Mouse (Mus musculus) forebrain, postnatal 0 days (tissue): Measurements from ENCODE around the gene Ms4a14. TPM values are rescaled to one million over a fixed set of nuclear protein-coding genes. Genes with fewer than 3 reads are reported as not detected.

ENCODE experiments used
- ATAC-seq: fragments of 200-750 bp; cut with Nextera tagmentation; 2 replicates; pipeline ENCODE4 v1.8.0; 2017; ENCODE audit warnings: mild to moderate bottlenecking, moderate library complexity
- DNase-seq: peaks from one replicate; pipeline ENCODE4 v3.0.0-alpha.2; 2015
- H3K27ac ChIP-seq: fragments of 300-500 bp; sonication (generic); 2 replicates; pipeline ENCODE4 v1.5.1; 2014; ENCODE audit warnings: low read depth, mild to moderate bottlenecking, antibody characterized with exemption, low read length, moderate library complexity, mixed read lengths
- H3K27me3 ChIP-seq: fragments of 300-500 bp; sonication (generic); 2 replicates; pipeline ENCODE4 v1.6.1; 2014; ENCODE audit warnings: mild to moderate bottlenecking, low read length, mixed read lengths; ENCODE audit not compliant: insufficient read depth
- H3K36me3 ChIP-seq: fragments of 300-500 bp; sonication (generic); 2 replicates; pipeline ENCODE4 v1.6.1; 2014; ENCODE audit warnings: mild to moderate bottlenecking, moderate library complexity; ENCODE audit not compliant: insufficient read depth
- H3K4me1 ChIP-seq: fragments of 300-500 bp; sonication (generic); 2 replicates; pipeline ENCODE4 v1.6.1; 2014; ENCODE audit warnings: antibody characterized with exemption; ENCODE audit not compliant: insufficient read depth
- H3K4me2 ChIP-seq: fragments of 300-500 bp; sonication (generic); 2 replicates; pipeline ENCODE4 v1.6.1; 2014; ENCODE audit warnings: low read depth, mild to moderate bottlenecking, moderate library complexity
- H3K4me3 ChIP-seq: fragments of 300-500 bp; sonication (generic); 2 replicates; pipeline ENCODE4 v1.5.1; 2014; ENCODE audit warnings: low read depth, low read length, mixed read lengths
- H3K9ac ChIP-seq: fragments of 300-500 bp; sonication (generic); 2 replicates; pipeline ENCODE4 v1.6.1; 2014; ENCODE audit warnings: mild to moderate bottlenecking
- H3K9me3 ChIP-seq: fragments of 300-500 bp; sonication (generic); 2 replicates; pipeline ENCODE4 v1.6.1; 2016; ENCODE audit warnings: low read length
- CTCF ChIP-seq: sonication (generic); IDR thresholded peaks from 2 replicates; pipeline ENCODE4 v1.5.1; 2016; ENCODE audit warnings: antibody characterized with exemption, control low read depth, low read depth
- WGBS: fragments of 180-500 bp; shearing (Covaris S2); extraction: QIAGEN DNeasy Blood & Tissue Kit; methylation state at CpG from one replicate; pipeline ENCODE4 v1.1.7; 2014; 5-methylcytosine and 5-hydroxymethylcytosine counted together
- polyA plus RNA-seq: library from polyadenylated mRNA; unstranded; fragments of >200 nt; fragmentation: Nextera tagmentation; extraction: Ambion mirVana; gene quantifications from 2 replicates; pipeline ENCODE4 v1.2.1, GENCODE M21; 2015
- total RNA-seq: library from RNA; depleted of rRNA; stranded (reverse); fragments of >200 nt; gene quantifications from 2 replicates; pipeline ENCODE4 v1.2.3, GENCODE M21; 2014

Gene Ms4a14
- total and polyA plus RNA-seq, 2 experiments from 2014 or later, result 0.08 TPM; not detected in 1

DNA sequence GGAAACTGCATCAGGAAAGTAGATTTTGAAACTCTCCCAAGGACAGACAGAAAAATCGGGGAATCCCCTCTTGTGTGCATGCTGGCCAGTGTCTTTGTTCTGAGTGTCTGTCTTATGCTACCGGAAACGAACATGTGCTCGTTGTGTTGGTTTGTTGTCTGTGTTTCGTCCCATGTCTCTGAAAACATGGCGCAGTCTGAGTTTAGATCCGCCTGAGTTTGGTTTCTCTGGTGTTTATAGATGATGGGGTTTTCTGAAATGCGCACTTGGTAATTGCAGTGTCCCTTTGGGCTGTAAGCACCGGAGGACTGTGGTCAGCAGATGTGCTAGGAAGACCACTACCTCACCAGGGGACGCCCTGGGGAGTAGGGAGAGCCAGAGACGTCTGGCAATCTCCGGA lies 21.3 kb downstream of the Ms4a14 start:
- Histone ChIP-seq H3K4me2 (peak overlapping the region; percentile 50), H3K9me3 (no peaks in the 10 kb centered on the region), H3K4me1 (no peaks in the 10 kb centered on the region), H3K4me3 (peak overlapping the region; percentile 32), H3K9ac (peak overlapping the region; percentile 33), H3K36me3 (no peaks in the 10 kb centered on the region), H3K27me3 (no peaks in the 10 kb centered on the region), H3K27ac (no peak overlapping the region)
- TF ChIP-seq CTCF, result no peak
- ATAC-seq (no peak), DNase-seq (peak; percentile 35)
- WGBS, result 7% methylated on average over 12 of the region's 12 CpGs

DNA sequence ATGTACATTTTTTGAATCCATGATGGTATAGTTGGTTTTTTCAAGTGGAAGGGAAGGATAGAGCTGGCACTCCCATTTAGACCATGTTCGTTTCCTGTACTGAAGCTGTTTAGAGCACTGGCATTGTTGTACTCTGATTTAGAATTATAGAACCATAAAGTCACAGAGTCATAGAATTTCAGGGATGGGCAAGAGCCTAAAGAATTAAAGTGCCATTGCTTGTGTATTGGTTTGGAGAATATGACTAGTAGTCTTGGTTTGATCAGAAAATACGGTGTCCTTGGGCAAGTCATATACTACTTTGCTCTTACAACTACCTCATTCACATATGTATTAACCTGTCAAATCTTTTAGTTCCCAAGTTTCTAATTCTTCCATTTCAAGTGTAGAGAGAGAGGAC lies 30.5 kb downstream of the Ms4a14 start, which contains the start of gene Ms4a5:
TSS of gene Ms4a5 (minus strand) at position 101 of the 400 bp plus-strand sequence.
- WGBS, result 93% methylated on average over 2 of the region's 2 CpGs
- no peak for TF ChIP-seq CTCF
- Histone ChIP-seq H3K36me3 (no peaks in the 10 kb centered on the region), H3K9me3 (no peaks in the 10 kb centered on the region), H3K4me1 (no peaks in the 10 kb centered on the region), H3K4me3 (no peak within 1 kb of the TSS), H3K9ac (no peak within 1 kb of the TSS), H3K4me2 (no peak within 1 kb of the TSS), H3K27ac (no peak within 1 kb of the TSS), H3K27me3 (no peaks in the 10 kb centered on the region)
- ATAC-seq (no peak), DNase-seq (no peak)

DNA sequence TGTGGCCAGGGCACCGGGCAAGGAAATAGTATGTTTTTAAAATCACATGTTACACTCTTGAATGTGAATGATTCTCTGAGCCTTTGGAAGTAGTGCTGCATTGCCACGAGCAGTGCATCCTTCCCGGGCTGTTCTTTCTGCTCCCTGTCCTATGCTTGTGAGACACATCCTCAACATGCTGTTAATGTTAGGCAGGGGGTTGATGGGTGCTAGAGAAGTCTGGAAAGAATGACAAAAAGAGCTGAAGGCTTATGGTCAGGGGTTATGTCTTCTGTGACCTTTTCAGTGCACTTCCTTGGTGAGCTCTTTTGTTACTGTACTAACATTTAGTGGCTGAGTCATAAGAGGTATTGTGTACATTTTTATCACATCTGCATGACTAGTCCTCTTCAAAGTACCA lies 34.0 kb downstream of the Ms4a14 start:
- H3K27ac ChIP-seq, result no peak overlapping the region
- H3K9ac ChIP-seq, result no peak overlapping the region
- no peaks in the 10 kb centered on the region for H3K27me3 ChIP-seq
- H3K4me3 ChIP-seq, result no peak overlapping the region
- DNase-seq (no peak), ATAC-seq (no peak)
- H3K4me2 ChIP-seq, result no peak overlapping the region
- no peaks in the 10 kb centered on the region for H3K36me3 ChIP-seq
- H3K4me1 ChIP-seq, result no peaks in the 10 kb centered on the region
- no peak for TF ChIP-seq CTCF
- 91% methylated on average over 3 of the region's 3 CpGs for WGBS
- H3K9me3 ChIP-seq, result no peaks in the 10 kb centered on the region

DNA sequence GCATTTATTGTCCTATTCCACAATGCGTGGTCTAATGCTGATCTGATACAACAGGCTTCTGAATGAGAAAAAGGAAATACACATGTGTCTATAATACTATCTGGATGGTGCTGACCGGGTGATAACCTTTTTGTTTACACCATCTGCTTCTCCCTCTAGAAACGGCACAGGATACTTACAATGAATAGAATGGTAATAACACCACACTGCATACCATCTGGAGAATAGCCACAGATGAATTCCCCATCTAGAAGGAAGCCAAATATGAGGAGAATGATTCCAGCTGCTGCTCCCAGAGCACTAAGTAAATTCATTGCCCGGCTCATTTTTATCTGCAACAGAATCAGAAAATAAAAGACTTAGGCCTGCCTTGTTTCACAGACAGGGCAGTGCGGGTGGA lies 37.8 kb downstream of the Ms4a14 start:
- Histone ChIP-seq H3K4me2 (no peak overlapping the region), H3K36me3 (no peaks in the 10 kb centered on the region), H3K4me1 (no peaks in the 10 kb centered on the region), H3K4me3 (no peak overlapping the region), H3K27ac (no peak overlapping the region), H3K9ac (no peak overlapping the region), H3K27me3 (no peaks in the 10 kb centered on the region), H3K9me3 (no peaks in the 10 kb centered on the region)
- WGBS, result 65% methylated on average over 5 of the region's 5 CpGs
- TF ChIP-seq CTCF, result no peak
- DNase-seq (no peak), ATAC-seq (no peak)

DNA sequence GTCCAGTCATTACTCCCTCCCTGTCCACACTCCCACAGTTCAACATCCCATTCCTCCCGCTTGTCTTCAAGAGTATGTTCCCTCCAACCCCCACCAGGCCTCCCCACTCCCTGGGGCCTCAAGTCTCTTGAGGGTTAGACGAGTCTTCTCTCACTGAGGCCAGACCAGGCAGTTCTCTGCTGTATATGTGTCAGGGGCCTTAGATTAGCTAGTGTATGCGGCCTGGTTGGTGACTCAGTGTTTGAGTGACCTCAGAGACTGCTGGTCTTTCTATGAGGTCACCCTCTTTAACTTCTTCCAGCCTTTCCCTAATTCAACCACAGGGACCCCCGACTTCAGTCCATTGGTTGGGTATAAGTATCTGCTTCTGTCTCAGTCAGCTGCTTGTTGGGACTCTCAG lies 47.3 kb downstream of the Ms4a14 start:
- Histone ChIP-seq H3K9me3 (no peaks in the 10 kb centered on the region), H3K27me3 (no peaks in the 10 kb centered on the region), H3K36me3 (no peaks in the 10 kb centered on the region), H3K4me1 (no peaks in the 10 kb centered on the region), H3K4me2 (no peak overlapping the region), H3K27ac (no peak overlapping the region), H3K4me3 (no peak overlapping the region), H3K9ac (no peak overlapping the region)
- no peak for TF ChIP-seq CTCF
- DNase-seq, result no peak
- 77% methylated on average over 4 of the region's 4 CpGs for WGBS
- no peak for ATAC-seq

DNA sequence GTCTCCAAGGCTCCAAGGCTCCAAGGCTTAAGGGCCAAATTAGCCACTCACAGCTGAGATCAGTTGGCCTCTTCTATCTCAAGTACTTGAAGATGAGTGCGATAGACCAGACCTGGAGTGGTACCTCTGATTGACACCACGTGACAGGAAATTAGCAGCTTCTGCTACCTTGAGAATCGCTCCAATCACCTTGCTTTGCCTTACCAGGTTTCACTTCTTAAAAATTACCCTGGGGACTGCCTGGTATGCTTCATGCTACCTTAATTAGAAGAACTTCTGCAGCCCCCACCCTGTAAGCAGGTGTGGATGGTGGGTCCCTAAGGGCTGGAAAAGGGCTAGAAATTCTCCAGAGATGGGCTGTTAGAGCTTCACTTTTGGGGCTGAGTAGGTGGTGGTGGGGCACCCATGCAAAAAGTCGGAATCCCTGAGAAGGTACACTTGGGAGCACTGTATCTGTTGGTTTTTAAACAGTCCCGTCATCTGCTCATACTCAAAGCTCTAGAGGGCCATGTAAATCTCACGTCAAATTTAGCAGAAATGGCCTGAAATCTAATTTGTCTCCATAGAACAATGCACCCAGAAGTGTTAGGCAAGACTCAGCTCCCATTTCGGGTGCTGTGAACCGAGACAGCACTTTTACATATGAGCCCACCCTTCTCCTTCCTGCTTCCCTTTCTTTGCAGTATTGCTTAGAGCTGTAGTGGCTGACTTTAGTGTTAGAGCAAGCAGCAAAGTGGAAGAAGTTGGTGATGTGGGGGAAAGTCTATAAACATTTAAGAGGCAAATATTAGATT lies 48.0 kb downstream of the Ms4a14 start, which contains the start of gene Ms4a1:
TSS of gene Ms4a1 (minus strand) at position 190 of the 794 bp plus-strand sequence.
- 89% methylated on average over 8 of the region's 8 CpGs for WGBS
- no peak for DNase-seq
- no peak within 1 kb of the TSS for H3K4me2 ChIP-seq
- H3K9ac ChIP-seq, result no peak within 1 kb of the TSS
- TF ChIP-seq CTCF, result no peak
- no peak for ATAC-seq
- no peaks in the 10 kb centered on the region for H3K36me3 ChIP-seq
- H3K4me3 ChIP-seq, result no peak within 1 kb of the TSS
- no peaks in the 10 kb centered on the region for H3K4me1 ChIP-seq
- no peak within 1 kb of the TSS for H3K27ac ChIP-seq
- no peaks in the 10 kb centered on the region for H3K9me3 ChIP-seq
- no peaks in the 10 kb centered on the region for H3K27me3 ChIP-seq

DNA sequence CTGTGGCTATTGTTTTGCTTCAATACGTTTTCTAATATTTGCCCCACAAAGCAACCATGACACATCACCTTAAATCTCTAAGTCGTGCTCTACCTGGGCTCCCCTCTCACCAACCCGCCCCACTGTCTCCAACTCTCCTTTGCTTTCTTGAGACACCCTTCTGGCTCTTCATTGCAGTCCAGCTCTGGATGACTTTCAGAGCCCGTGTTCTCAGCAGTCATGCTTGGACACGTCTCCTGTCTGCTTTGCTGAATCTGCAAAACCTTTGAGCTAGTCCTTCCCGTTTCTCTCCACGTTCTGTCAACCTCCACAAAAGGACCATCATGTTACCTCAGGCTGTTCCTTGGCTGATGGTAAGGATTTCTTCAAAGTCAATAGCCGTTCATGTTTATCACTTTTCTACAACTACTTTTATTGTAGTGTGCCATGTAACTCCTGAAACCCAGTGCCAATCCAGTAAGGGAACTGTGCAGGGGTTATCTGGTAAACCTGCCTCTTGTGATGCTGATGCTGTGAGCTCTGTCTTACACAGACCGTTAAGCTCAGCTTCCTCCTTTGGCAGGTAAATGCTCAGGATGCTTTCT lies 49.6 kb downstream of the Ms4a14 start:
- Histone ChIP-seq H3K27ac (no peak overlapping the region), H3K4me3 (no peak overlapping the region), H3K4me1 (no peaks in the 10 kb centered on the region), H3K27me3 (no peaks in the 10 kb centered on the region), H3K9me3 (no peaks in the 10 kb centered on the region), H3K4me2 (no peak overlapping the region), H3K36me3 (no peaks in the 10 kb centered on the region), H3K9ac (no peak overlapping the region)
- WGBS, result 85% methylated on average over 9 of the region's 9 CpGs
- no peak for TF ChIP-seq CTCF
- ATAC-seq, result no peak
- DNase-seq, result no peak
